Mouse (Mus musculus) lung, embryonic 14.5 days (tissue): ENCODE results near the gene F2rl2. TPM values are rescaled to one million over a fixed set of nuclear protein-coding genes. Genes with fewer than 3 reads are reported as not detected.

Experiments used
- ATAC-seq: fragments of 200-750 bp; cut with Nextera tagmentation; 2 replicates; pipeline ENCODE4 v1.8.0; 2017; ENCODE audit warnings: mild to moderate bottlenecking, moderate TSS enrichment, moderate library complexity; ENCODE audit not compliant: insufficient read depth
- DNase-seq: peaks from one replicate; pipeline ENCODE4 v3.0.0-alpha.2; 2015
- H3K27ac ChIP-seq: fragments of 300-500 bp; sonication (generic); 2 replicates; pipeline ENCODE4 v1.5.1; 2014; ENCODE audit warnings: low read depth, mild to moderate bottlenecking, moderate library complexity
- H3K27me3 ChIP-seq: fragments of 300-500 bp; sonication (generic); 2 replicates; pipeline ENCODE4 v1.6.1; 2014; ENCODE audit warnings: low read length, control low read depth; ENCODE audit not compliant: insufficient read depth
- H3K36me3 ChIP-seq: fragments of 300-500 bp; sonication (generic); 2 replicates; pipeline ENCODE4 v1.6.1; 2014; ENCODE audit warnings: control low read depth; ENCODE audit not compliant: insufficient read depth
- H3K4me1 ChIP-seq: fragments of 300-500 bp; sonication (generic); 2 replicates; pipeline ENCODE4 v1.6.1; 2014; ENCODE audit warnings: antibody characterized with exemption, control low read depth; ENCODE audit not compliant: insufficient read depth
- H3K4me2 ChIP-seq: fragments of 300-500 bp; sonication (generic); 2 replicates; pipeline ENCODE4 v1.6.1; 2014; ENCODE audit warnings: mild to moderate bottlenecking
- H3K4me3 ChIP-seq: fragments of 300-500 bp; sonication (generic); 2 replicates; pipeline ENCODE4 v1.5.1; 2014; ENCODE audit warnings: low read depth, low read length
- H3K9ac ChIP-seq: fragments of 300-500 bp; sonication (generic); 2 replicates; pipeline ENCODE4 v1.6.1; 2014
- H3K9me3 ChIP-seq: fragments of 300-500 bp; sonication (generic); 2 replicates; pipeline ENCODE4 v1.6.1; 2016; ENCODE audit warnings: low read depth, low read length, control low read depth
- CTCF ChIP-seq: IDR thresholded peaks from 2 replicates; pipeline ENCODE4 v1.5.1; 2016; ENCODE audit warnings: antibody characterized with exemption, low read depth
- WGBS: fragments of 180-500 bp; shearing (Covaris S2); extraction: QIAGEN DNeasy Blood & Tissue Kit; methylation state at CpG from one replicate; pipeline ENCODE4 v1.1.7; 2014; 5-methylcytosine and 5-hydroxymethylcytosine counted together
- polyA plus RNA-seq: library from polyadenylated mRNA; unstranded; fragments of >200 nt; fragmentation: Nextera tagmentation; extraction: Ambion mirVana; gene quantifications from 2 replicates; pipeline ENCODE4 v1.2.1, GENCODE M21; 2014

F2rl2 gene
- polyA plus RNA-seq, 1 experiment from 2014 or later: 1.3 TPM

- DNase-seq (no peak), ATAC-seq (no peak)
- Histone ChIP-seq H3K4me2 (no peak overlapping the region), H3K9ac (no peak overlapping the region), H3K27me3 (no peaks in the 10 kb centered on the region), H3K36me3 (0 out of 2 replicates have a peak, but pooled peaks cover 7% of the 10 kb centered on the region), H3K4me3 (no peak overlapping the region), H3K4me1 (peaks cover 3% of the 10 kb centered on the region; the same call in 1 of the 2 replicates), H3K9me3 (no peaks in the 10 kb centered on the region), H3K27ac (no peak overlapping the region)
- TF ChIP-seq CTCF: no peak
- 75% methylated on average over 7 of the region's 7 CpGs for WGBS
Measured at GRCm38 (mm10) chr13:95659432-95659831, 37.2 kb upstream of the F2rl2 start.

DNA sequence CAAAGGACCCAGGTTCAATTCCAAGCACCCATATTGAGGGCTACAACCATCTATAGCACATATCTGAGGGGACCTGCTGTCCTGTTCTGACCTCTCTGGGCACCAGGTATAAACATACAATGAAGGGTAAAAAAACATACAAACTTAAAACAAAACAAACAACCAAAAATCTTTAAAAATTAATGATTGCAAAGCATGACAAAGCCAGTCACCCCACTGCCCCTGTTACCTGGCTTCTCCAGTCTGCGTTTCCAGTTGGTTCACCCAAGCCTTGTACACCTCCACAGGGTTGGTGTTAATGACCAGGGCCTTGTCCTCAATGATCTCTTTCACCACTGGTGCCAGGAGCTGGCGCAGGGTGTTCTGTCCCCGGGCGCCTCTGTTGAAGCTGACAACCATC lies 32.8 kb upstream of the F2rl2 start:
- Histone ChIP-seq H3K4me2 (no peak overlapping the region), H3K4me1 (no peaks in the 10 kb centered on the region), H3K27ac (no peak overlapping the region), H3K36me3 (0 out of 2 replicates have a peak, but pooled peaks cover 7% of the 10 kb centered on the region), H3K9me3 (no peaks in the 10 kb centered on the region), H3K9ac (no peak overlapping the region), H3K4me3 (no peak overlapping the region), H3K27me3 (no peaks in the 10 kb centered on the region)
- no peak for TF ChIP-seq CTCF
- no peak for ATAC-seq
- 94% methylated on average over 4 of the region's 4 CpGs for WGBS
- no peak for DNase-seq

DNA sequence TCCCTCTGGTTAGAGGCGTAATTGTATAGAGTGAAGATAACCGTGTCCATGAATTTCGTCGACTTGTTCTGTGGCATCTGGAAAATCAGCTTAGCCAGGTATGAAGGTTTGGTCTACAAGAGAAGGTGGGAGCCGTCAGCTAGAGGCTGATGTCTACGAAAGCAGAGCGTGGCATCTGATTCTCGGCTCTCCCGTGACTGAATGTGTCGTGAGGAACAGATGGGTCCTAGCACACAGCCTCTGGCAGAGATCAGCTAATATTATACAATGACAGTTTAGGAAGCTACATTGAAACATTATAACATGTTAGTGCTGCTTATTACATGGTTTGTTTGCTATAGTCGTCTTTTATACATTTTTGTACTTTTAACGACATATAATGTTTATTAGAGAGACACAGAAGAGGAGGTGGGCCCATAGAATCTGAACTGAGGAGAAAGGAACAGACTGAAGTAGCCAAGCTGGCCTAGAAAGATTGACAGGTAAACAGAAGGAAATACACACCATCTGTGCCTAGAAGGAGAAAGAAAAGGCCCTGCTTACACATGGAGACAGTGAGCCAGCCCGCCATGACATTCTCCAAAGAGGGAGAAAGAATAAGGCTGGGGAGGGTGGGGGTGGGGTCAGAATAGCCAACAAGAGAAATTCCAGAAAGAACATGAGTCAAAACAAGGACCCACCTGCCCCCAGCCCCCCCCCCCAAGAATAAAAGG lies 30.9 kb upstream of the F2rl2 start:
- Histone ChIP-seq H3K27me3 (no peaks in the 10 kb centered on the region), H3K9ac (no peak overlapping the region), H3K27ac (no peak overlapping the region), H3K36me3 (no peaks in the 10 kb centered on the region), H3K4me2 (no peak overlapping the region), H3K9me3 (no peaks in the 10 kb centered on the region), H3K4me3 (no peak overlapping the region), H3K4me1 (no peaks in the 10 kb centered on the region)
- 83% methylated on average over 13 of the region's 13 CpGs for WGBS
- no peak for ATAC-seq
- no peak for DNase-seq
- TF ChIP-seq CTCF: no peak

- H3K4me2 ChIP-seq: no peak overlapping the region
- H3K9me3 ChIP-seq: no peaks in the 10 kb centered on the region
- no peaks in the 10 kb centered on the region for H3K4me1 ChIP-seq
- no peak overlapping the region for H3K9ac ChIP-seq
- H3K27ac ChIP-seq: no peak overlapping the region
- 0 out of 2 replicates have a peak, but pooled peaks cover 5% of the 10 kb centered on the region for H3K36me3 ChIP-seq
- ATAC-seq (no peak), DNase-seq (peak; percentile 65)
- TF ChIP-seq CTCF: peak; percentile 60
- no peaks in the 10 kb centered on the region for H3K27me3 ChIP-seq
- 14% methylated on average over 7 of the region's 7 CpGs for WGBS
- H3K4me3 ChIP-seq: no peak overlapping the region
Measured at GRCm38 (mm10) chr13:95667260-95667659, 29.4 kb upstream of the F2rl2 start.

DNA sequence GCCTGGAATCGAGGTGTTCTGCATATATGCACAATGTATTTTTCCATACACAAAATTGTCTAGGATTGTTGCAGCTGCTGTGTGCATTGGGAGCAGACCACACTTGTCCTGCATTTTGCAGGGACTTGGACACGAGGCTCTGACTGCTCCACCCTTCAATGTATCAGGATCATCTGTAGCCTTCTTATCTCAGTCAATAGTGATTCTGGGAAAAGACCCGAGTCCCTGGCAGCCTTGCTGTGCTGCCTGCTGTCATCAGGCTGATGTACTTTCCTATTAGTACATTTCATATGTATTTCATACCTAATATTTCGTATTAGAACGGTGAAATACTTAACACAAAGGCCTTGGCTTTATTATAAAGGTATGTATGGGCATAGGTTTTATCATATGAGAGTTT lies 26.1 kb upstream of the F2rl2 start:
- no peak overlapping the region for H3K4me3 ChIP-seq
- TF ChIP-seq CTCF: no peak
- no peaks in the 10 kb centered on the region for H3K4me1 ChIP-seq
- 73% methylated on average over 5 of the region's 5 CpGs for WGBS
- H3K27ac ChIP-seq: no peak overlapping the region
- ATAC-seq: no peak
- H3K27me3 ChIP-seq: no peaks in the 10 kb centered on the region
- no peaks in the 10 kb centered on the region for H3K9me3 ChIP-seq
- H3K36me3 ChIP-seq: 0 out of 2 replicates have a peak, but pooled peaks cover 7% of the 10 kb centered on the region
- H3K9ac ChIP-seq: no peak overlapping the region
- no peak for DNase-seq
- no peak overlapping the region for H3K4me2 ChIP-seq

- Histone ChIP-seq H3K27me3 (no peaks in the 10 kb centered on the region), H3K4me3 (no peak overlapping the region), H3K9ac (no peak overlapping the region), H3K36me3 (0 out of 2 replicates have a peak, but pooled peaks cover 7% of the 10 kb centered on the region), H3K4me1 (no peaks in the 10 kb centered on the region), H3K9me3 (no peaks in the 10 kb centered on the region), H3K4me2 (no peak overlapping the region; the same call in 1 of the 2 replicates), H3K27ac (peak overlapping the region; percentile 55; the same call in 1 of the 2 replicates)
- DNase-seq: peak; percentile 76
- no peak for TF ChIP-seq CTCF
- WGBS: 58% methylated on average over 9 of the region's 9 CpGs
- ATAC-seq: peak; percentile 94
Measured at GRCm38 (mm10) chr13:95671108-95671897, 25.4 kb upstream of the F2rl2 start.

- TF ChIP-seq CTCF: no peak
- DNase-seq (peak; percentile 15), ATAC-seq (no peak)
- Histone ChIP-seq H3K4me1 (no peaks in the 10 kb centered on the region), H3K4me3 (no peak overlapping the region), H3K9ac (no peak overlapping the region), H3K27ac (no peak overlapping the region), H3K27me3 (no peaks in the 10 kb centered on the region), H3K9me3 (no peaks in the 10 kb centered on the region), H3K36me3 (0 out of 2 replicates have a peak, but pooled peaks cover 7% of the 10 kb centered on the region), H3K4me2 (no peak overlapping the region)
- 73% methylated on average over 7 of the region's 7 CpGs for WGBS
Measured at GRCm38 (mm10) chr13:95672372-95672771, 24.3 kb upstream of the F2rl2 start.
